Mouse (Mus musculus): ENCODE data around the gene Sema3e. TPM values are rescaled to one million over a fixed set of nuclear protein-coding genes. Genes with fewer than 3 reads are reported as not detected.

Sema3e gene
- polyA plus RNA-seq, 1 experiment from 2014 or later: 6.8 TPM

GRCm38 (mm10) chr5:14138725-14139124 is 113.6 kb downstream of the Sema3e start:
- Histone ChIP-seq H3K4me1 (no peaks in the 10 kb centered on the region), H3K9me3 (replicated peaks) (no peaks in the 10 kb centered on the region), H3K36me3 (no peaks in the 10 kb centered on the region), H3K4me2 (replicated peaks) (no peak overlapping the region), H3K4me3 (replicated peaks) (no peak overlapping the region), H3K27me3 (no peaks in the 10 kb centered on the region), H3K27ac (replicated peaks) (no peak overlapping the region), H3K9ac (no peak overlapping the region)
- no peak for ATAC-seq (ENCODE audit: insufficient number of reproducible peaks, low FRiP score, low TSS enrichment, low read depth)
- WGBS: 82% methylated on average over 1 of the region's 1 CpGs

DNA sequence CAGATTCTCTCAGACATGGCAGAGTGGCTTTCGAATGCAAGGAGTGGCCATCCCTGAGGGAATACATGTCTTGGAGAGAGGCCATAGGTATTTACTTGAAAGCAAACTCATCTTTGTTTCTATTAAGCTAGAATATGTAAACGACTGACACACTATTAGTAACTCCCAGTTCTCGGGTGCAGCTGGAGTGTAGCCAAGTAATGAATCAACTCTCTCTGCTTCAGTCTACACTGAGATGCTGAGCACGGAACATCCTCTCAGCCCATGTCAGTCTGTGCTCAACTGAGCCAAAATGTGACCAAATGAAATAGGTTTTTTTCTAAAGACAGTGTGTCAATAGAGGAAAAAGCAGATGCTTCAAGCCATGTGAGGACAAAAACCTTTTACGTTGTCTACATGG is 137.5 kb downstream of the Sema3e start:
- ATAC-seq (ENCODE audit: insufficient number of reproducible peaks, low FRiP score, low TSS enrichment, low read depth): no peak
- WGBS: 60% methylated on average over 5 of the region's 5 CpGs
- Histone ChIP-seq H3K4me2 (replicated peaks) (no peak overlapping the region), H3K9me3 (replicated peaks) (no peaks in the 10 kb centered on the region), H3K4me1 (no peaks in the 10 kb centered on the region), H3K27ac (replicated peaks) (no peak overlapping the region), H3K4me3 (replicated peaks) (no peak overlapping the region), H3K27me3 (no peaks in the 10 kb centered on the region), H3K9ac (no peak overlapping the region), H3K36me3 (no peaks in the 10 kb centered on the region)

- H3K4me3 ChIP-seq (replicated peaks): no peak overlapping the region
- no peaks in the 10 kb centered on the region for H3K36me3 ChIP-seq
- no peaks in the 10 kb centered on the region for H3K9me3 ChIP-seq (replicated peaks)
- no peaks in the 10 kb centered on the region for H3K4me1 ChIP-seq
- WGBS: 81% methylated on average over 3 of the region's 3 CpGs
- H3K27ac ChIP-seq (replicated peaks): no peak overlapping the region
- H3K9ac ChIP-seq: no peak overlapping the region
- no peaks in the 10 kb centered on the region for H3K27me3 ChIP-seq
- H3K4me2 ChIP-seq (replicated peaks): no peak overlapping the region
- no peak for ATAC-seq (ENCODE audit: insufficient number of reproducible peaks, low FRiP score, low TSS enrichment, low read depth)
Measured at GRCm38 (mm10) chr5:14163280-14163679, 138.2 kb downstream of the Sema3e start.

DNA sequence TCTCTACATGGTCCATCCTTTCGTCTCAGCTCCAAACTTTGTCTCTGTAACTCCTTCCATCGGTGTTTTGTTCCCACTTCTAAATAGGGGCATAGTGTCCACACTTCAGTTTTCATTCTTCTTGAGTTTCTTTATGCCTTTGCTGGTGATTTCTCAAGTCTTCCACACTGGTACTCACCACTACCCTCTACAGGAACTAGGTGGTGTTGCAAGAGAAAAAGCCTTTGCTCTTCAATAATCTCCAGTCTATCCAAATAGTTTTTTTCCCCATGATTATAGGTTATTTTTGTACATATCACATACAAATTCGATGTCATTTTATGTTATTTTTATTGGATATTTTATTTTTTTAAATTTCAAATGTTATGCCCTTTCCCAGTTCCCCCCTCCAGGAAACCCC is 142.7 kb downstream of the Sema3e start:
- Histone ChIP-seq H3K9ac (no peak overlapping the region), H3K27me3 (no peaks in the 10 kb centered on the region), H3K4me3 (replicated peaks) (no peak overlapping the region), H3K9me3 (replicated peaks) (no peaks in the 10 kb centered on the region), H3K36me3 (no peaks in the 10 kb centered on the region), H3K4me2 (replicated peaks) (no peak overlapping the region), H3K4me1 (no peaks in the 10 kb centered on the region), H3K27ac (replicated peaks) (no peak overlapping the region)
- ATAC-seq (ENCODE audit: insufficient number of reproducible peaks, low FRiP score, low TSS enrichment, low read depth): no peak
- WGBS: 70% methylated on average over 3 of the region's 3 CpGs

GRCm38 (mm10) chr5:14173355-14174183 is 148.5 kb downstream of the Sema3e start:
- no peak overlapping the region for H3K27ac ChIP-seq (replicated peaks)
- H3K36me3 ChIP-seq: no peaks in the 10 kb centered on the region
- no peak overlapping the region for H3K9ac ChIP-seq
- no peaks in the 10 kb centered on the region for H3K9me3 ChIP-seq (replicated peaks)
- ATAC-seq (ENCODE audit: insufficient number of reproducible peaks, low FRiP score, low TSS enrichment, low read depth): no peak
- 67% methylated on average over 10 of the region's 10 CpGs for WGBS
- H3K4me1 ChIP-seq: no peaks in the 10 kb centered on the region
- no peaks in the 10 kb centered on the region for H3K27me3 ChIP-seq
- no peak overlapping the region for H3K4me2 ChIP-seq (replicated peaks)
- no peak overlapping the region for H3K4me3 ChIP-seq (replicated peaks)

DNA sequence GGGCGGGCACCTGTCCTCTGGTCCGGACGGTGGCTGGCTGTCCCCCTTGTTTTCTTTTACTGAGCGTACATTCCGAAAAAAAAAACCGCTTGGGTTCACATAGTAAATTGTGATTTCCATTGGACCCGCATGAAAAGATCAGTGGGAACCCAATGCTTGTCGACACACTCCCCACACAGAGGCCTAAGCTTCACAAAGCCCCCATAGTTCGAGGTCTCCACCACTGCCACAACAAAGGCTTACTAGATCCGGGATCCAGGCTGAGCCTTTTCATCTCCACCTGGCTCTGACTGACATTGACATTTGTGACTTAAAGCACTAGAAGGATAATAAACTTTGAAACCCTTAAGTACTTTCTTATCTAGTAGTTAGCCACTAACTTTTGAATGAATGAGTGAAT is 155.5 kb downstream of the Sema3e start:
- H3K27me3 ChIP-seq: no peaks in the 10 kb centered on the region
- H3K27ac ChIP-seq (replicated peaks): no peak overlapping the region
- no peak overlapping the region for H3K4me3 ChIP-seq (replicated peaks)
- H3K4me1 ChIP-seq: no peaks in the 10 kb centered on the region
- H3K36me3 ChIP-seq: no peaks in the 10 kb centered on the region
- WGBS: 88% methylated on average over 10 of the region's 10 CpGs
- H3K9ac ChIP-seq: no peak overlapping the region
- H3K4me2 ChIP-seq (replicated peaks): no peak overlapping the region
- ATAC-seq (ENCODE audit: insufficient number of reproducible peaks, low FRiP score, low TSS enrichment, low read depth): no peak
- H3K9me3 ChIP-seq (replicated peaks): no peaks in the 10 kb centered on the region

- ATAC-seq (ENCODE audit: insufficient number of reproducible peaks, low FRiP score, low TSS enrichment, low read depth): no peak
- H3K4me2 ChIP-seq (replicated peaks): no peak overlapping the region
- H3K9me3 ChIP-seq (replicated peaks): no peaks in the 10 kb centered on the region
- H3K4me3 ChIP-seq (replicated peaks): no peak overlapping the region
- H3K36me3 ChIP-seq: no peaks in the 10 kb centered on the region
- WGBS: 83% methylated on average over 11 of the region's 11 CpGs
- no peak overlapping the region for H3K9ac ChIP-seq
- no peak overlapping the region for H3K27ac ChIP-seq (replicated peaks)
- H3K4me1 ChIP-seq: no peaks in the 10 kb centered on the region
- no peaks in the 10 kb centered on the region for H3K27me3 ChIP-seq
Measured at GRCm38 (mm10) chr5:14182156-14182555, 157.1 kb downstream of the Sema3e start.

DNA sequence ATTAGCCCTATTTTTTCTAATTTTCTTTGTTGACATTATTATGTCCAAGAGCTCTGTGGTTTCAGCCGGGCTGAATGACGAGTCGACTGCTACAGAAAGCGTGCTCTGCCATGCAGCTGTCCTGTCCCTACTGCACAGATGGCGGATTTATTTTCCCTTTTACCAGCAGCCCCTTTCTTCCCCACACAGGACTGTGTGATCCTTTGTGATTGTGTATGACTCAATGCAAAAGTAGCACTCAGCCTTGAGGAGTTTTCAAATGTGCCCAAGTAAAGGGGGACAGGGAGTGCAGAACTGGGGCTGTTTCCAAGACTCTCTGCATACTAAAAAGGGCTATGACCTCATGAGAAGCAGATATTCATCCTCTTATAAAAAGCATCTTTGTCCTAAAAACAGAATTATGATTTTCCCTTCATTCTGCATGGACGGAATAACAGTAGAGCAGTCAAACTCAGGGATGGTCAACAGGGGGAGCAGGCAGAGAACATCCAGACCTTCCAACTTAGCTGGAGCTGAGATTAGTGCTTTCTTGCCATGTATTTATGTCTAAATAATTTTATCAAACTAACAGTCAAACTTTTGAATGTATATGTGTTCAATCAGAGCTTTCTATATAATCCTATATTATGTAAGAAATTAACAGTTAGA is 170.2 kb downstream of the Sema3e start:
- Histone ChIP-seq H3K4me2 (replicated peaks) (no peak overlapping the region), H3K4me3 (replicated peaks) (no peak overlapping the region), H3K27me3 (no peaks in the 10 kb centered on the region), H3K9me3 (replicated peaks) (no peaks in the 10 kb centered on the region), H3K36me3 (no peaks in the 10 kb centered on the region), H3K27ac (replicated peaks) (no peak overlapping the region), H3K9ac (no peak overlapping the region), H3K4me1 (no peaks in the 10 kb centered on the region)
- WGBS: 52% methylated on average over 6 of the region's 6 CpGs
- no peak for ATAC-seq (ENCODE audit: insufficient number of reproducible peaks, low FRiP score, low TSS enrichment, low read depth)

DNA sequence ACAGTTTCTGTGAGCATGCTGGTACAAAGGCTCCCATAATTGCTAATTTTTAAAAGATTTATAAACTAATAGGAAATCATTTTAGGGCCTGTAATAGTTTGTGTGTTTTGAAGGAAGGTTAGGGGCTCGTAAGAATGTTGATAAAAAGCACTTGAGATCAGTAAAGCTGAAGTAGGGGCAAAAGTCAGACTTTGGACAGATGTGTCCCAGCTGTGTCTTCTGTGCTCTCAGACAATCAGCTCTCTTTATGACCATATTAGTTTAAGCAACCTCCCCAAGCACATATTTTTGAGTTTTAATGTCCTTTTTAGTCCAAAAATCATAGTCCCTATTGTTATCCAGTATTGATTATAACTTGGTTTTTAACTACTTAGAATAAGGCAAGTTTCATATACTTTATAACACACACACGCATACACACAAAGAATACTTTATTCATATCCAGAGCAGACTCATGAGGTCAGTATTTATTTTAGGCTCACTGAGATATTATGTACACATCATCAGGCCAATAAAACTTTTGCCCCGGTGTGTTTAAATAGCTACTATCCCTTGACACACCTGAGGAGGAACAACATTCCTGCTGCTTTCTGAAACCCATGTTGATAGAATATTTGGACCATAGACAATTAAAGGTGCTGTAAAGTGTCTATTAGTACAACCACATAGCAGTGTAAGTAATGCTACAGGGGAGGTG is 173.4 kb downstream of the Sema3e start:
- WGBS: 69% methylated on average over 3 of the region's 3 CpGs
- Histone ChIP-seq H3K4me3 (replicated peaks) (no peak overlapping the region), H3K9me3 (replicated peaks) (no peaks in the 10 kb centered on the region), H3K9ac (no peak overlapping the region), H3K4me2 (replicated peaks) (no peak overlapping the region), H3K27me3 (no peaks in the 10 kb centered on the region), H3K4me1 (no peaks in the 10 kb centered on the region), H3K36me3 (no peaks in the 10 kb centered on the region), H3K27ac (replicated peaks) (no peak overlapping the region)
- no peak for ATAC-seq (ENCODE audit: insufficient number of reproducible peaks, low FRiP score, low TSS enrichment, low read depth)

DNA sequence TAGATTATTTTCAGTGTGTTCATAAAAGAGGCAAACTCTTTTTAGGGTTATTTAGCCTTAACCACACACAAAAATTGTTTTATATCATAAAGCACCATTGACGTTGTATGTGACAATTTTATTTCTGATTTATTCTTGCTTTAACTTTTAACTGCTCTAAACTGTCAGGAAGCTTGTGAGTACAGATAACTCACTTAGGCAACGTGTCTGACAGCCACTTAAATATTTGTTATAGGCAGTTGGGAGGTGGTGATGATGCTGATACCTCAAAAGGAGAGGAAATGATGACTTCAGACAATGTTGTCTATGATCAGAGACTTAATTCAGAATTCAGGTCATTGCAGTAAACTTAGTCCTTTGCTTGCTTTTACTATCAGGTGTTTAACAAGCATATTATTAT is 181.7 kb downstream of the Sema3e start:
- H3K9me3 ChIP-seq (replicated peaks): no peaks in the 10 kb centered on the region
- ATAC-seq (ENCODE audit: insufficient number of reproducible peaks, low FRiP score, low TSS enrichment, low read depth): no peak
- no peak overlapping the region for H3K4me3 ChIP-seq (replicated peaks)
- H3K27ac ChIP-seq (replicated peaks): no peak overlapping the region
- H3K36me3 ChIP-seq: no peaks in the 10 kb centered on the region
- H3K4me1 ChIP-seq: no peaks in the 10 kb centered on the region
- 72% methylated on average over 2 of the region's 2 CpGs for WGBS
- H3K9ac ChIP-seq: no peak overlapping the region
- no peaks in the 10 kb centered on the region for H3K27me3 ChIP-seq
- no peak overlapping the region for H3K4me2 ChIP-seq (replicated peaks)

- 58% methylated on average over 3 of the region's 3 CpGs for WGBS
- Histone ChIP-seq H3K4me2 (replicated peaks) (no peak overlapping the region), H3K27me3 (no peaks in the 10 kb centered on the region), H3K9ac (no peak overlapping the region), H3K9me3 (replicated peaks) (no peaks in the 10 kb centered on the region), H3K4me3 (replicated peaks) (no peak overlapping the region), H3K36me3 (no peaks in the 10 kb centered on the region), H3K4me1 (no peaks in the 10 kb centered on the region), H3K27ac (replicated peaks) (no peak overlapping the region)
- ATAC-seq (ENCODE audit: insufficient number of reproducible peaks, low FRiP score, low TSS enrichment, low read depth): no peak
Measured at GRCm38 (mm10) chr5:14209962-14210361, 184.9 kb downstream of the Sema3e start.
